Comparison of ENCODE assay signal across 18 mouse cellular contexts in the genomic region with DNA sequence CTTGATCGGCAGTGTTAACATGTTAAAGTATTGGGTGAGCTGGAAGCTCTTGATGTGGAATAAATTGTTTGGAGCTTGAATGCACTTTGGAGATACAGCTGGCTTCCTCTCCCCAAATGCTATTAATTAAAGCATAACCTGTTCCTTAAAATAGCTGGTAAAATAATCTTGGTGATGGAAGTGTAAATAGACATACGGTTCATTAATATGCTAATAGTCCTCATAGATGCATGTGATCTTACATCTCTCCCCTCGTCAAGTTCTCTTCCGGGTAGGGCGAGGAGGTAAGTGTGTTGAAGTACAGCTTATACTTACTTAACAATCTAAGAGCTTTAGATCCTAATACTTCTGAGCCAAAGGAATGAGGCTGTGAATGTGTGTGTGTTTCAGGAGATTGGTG.
A peak's percentile ranks its signal among the peaks of the same experiment; 100 is the strongest.
DNase-seq lines count a peak whose midpoint lies in the region; ATAC-seq and TF ChIP-seq lines count a peak whose summit lies in the region.
"Had no signal": no experiment of that assay in that cellular context is flagged by ENCODE, and none has a peak within 500 bp of the region (broad histone marks: within the 10 kb centered on the region; RNA-seq: fewer than 3 reads in every experiment).

No protein-coding gene starts in this region.

- no peak overlapping the region for H3K4me3 ChIP-seq in lung, postnatal 0 days (ENCODE audit: low read depth, low read length)
- no peak overlapping the region for H3K4me3 ChIP-seq in lung, adult 2 months (replicated peaks; ENCODE audit: extremely low read depth, low read depth, low read length)
- peak overlapping the region in 1 of 2 experiments; percentile 31; a peak in 2 of 4 replicates for H3K4me3 ChIP-seq in MEL (ENCODE audit: control insufficient read depth in 1 of 2, insufficient read depth in 1 of 2, low read depth in 2 of 2, low read length in 2 of 2)
- H3K4me3 ChIP-seq: embryonic facial prominence, embryonic 12.5 days; forebrain, embryonic 15.5 days; heart, embryonic 13.5 days; hindbrain, embryonic 15.5 days had no signal

- no peak overlapping the region for H3K27ac ChIP-seq in lung, postnatal 0 days (ENCODE audit: low read length)
- H3K27ac ChIP-seq in MEL (ENCODE audit: control insufficient read depth, low read depth, low read length) = peak overlapping the region; percentile 98
- H3K27ac ChIP-seq: embryonic facial prominence, embryonic 12.5 days; forebrain, embryonic 15.5 days; heart, embryonic 13.5 days; hindbrain, embryonic 15.5 days had no signal

- no peak overlapping the region for H3K9ac ChIP-seq in lung, postnatal 0 days (replicated peaks; ENCODE audit: low read depth)
- peak overlapping the region; percentile 64 for H3K9ac ChIP-seq in MEL (ENCODE audit: control insufficient read depth, low read depth, low read length, poor library complexity, severe bottlenecking)
- H3K9ac ChIP-seq: embryonic facial prominence, embryonic 12.5 days; forebrain, embryonic 15.5 days; heart, embryonic 13.5 days; hindbrain, embryonic 15.5 days had no signal

- H3K9me3 ChIP-seq in lung, postnatal 0 days (ENCODE audit: low read length) = no peaks in the 10 kb centered on the region
- H3K9me3 ChIP-seq in MEL (replicated peaks; ENCODE audit: insufficient read depth, low read length) = no peaks in the 10 kb centered on the region
- H3K9me3 ChIP-seq: embryonic facial prominence, embryonic 12.5 days; forebrain, embryonic 15.5 days; heart, embryonic 13.5 days; hindbrain, embryonic 15.5 days had no signal

- peaks cover 3% of the 10 kb centered on the region; the same call in 1 of the 2 replicates for H3K4me1 ChIP-seq in lung, postnatal 0 days (ENCODE audit: insufficient read depth, low read depth, low read length)
- H3K4me1 ChIP-seq in lung, adult 2 months (ENCODE audit: control insufficient read depth, insufficient read depth, low read length) = peaks cover 5% of the 10 kb centered on the region
- H3K4me1 ChIP-seq in MEL (ENCODE audit: control insufficient read depth in 1 of 2, insufficient read depth in 2 of 2, low read length in 2 of 2) = peaks cover 41 to 46% of the 10 kb centered on the region in 2 experiments

- ATAC-seq in lung, postnatal 0 days = no peak; the same call in 1 of the 2 replicates
- ATAC-seq: forebrain, embryonic 15.5 days had no signal

- H3K79me2 ChIP-seq in MEL (ENCODE audit: control insufficient read depth, insufficient read depth, low read length, poor library complexity) = peaks cover 19% of the 10 kb centered on the region

- TF ChIP-seq POLR2A in lung, adult 2 months (IDR thresholded peaks at IDR 0.05; ENCODE audit: borderline replicate concordance, extremely low read depth, low read depth, low read length) = no peak
- TF ChIP-seq POLR2A in MEL (IDR thresholded peaks at IDR 0.05; ENCODE audit: control insufficient read depth in 1 of 2, insufficient read depth in 1 of 2, low read depth in 1 of 2, low read length in 2 of 2, poor library complexity in 1 of 2) = no peak

- no peak overlapping the region for H3K4me2 ChIP-seq in lung, postnatal 0 days (replicated peaks; ENCODE audit: low read depth, low read length)
- H3K4me2 ChIP-seq: embryonic facial prominence, embryonic 12.5 days; forebrain, embryonic 15.5 days; heart, embryonic 13.5 days; hindbrain, embryonic 15.5 days had no signal

- H3K36me3 ChIP-seq in lung, postnatal 0 days (ENCODE audit: insufficient read depth, low read length) = no peaks in the 10 kb centered on the region
- H3K36me3 ChIP-seq in MEL (ENCODE audit: control insufficient read depth in 1 of 2, insufficient read depth in 2 of 2, low read length in 2 of 2) = peaks cover 0 to 64% of the 10 kb centered on the region in 2 experiments; a peak in 2 of 4 replicates
- H3K36me3 ChIP-seq: embryonic facial prominence, embryonic 12.5 days; forebrain, embryonic 15.5 days; heart, embryonic 13.5 days; hindbrain, embryonic 15.5 days had no signal

- H3K27me3 ChIP-seq in lung, postnatal 0 days (replicated peaks; ENCODE audit: insufficient read depth, low read length) = no peaks in the 10 kb centered on the region
- H3K27me3 ChIP-seq in MEL (ENCODE audit: control insufficient read depth in 1 of 2, insufficient read depth in 2 of 2, low read length in 2 of 2) = no peaks in the 10 kb centered on the region
- H3K27me3 ChIP-seq: CH12.LX; embryonic facial prominence, embryonic 12.5 days; heart, embryonic 13.5 days; hindbrain, embryonic 15.5 days had no signal

- 63% methylated on average over 5 of the region's 5 CpGs for WGBS in lung, postnatal 0 days
- 69% methylated on average over 5 of the region's 5 CpGs for WGBS in lung, adult 2 months

- peak; percentile 44 for DNase-seq in lung, postnatal 0 days (ENCODE audit: low spot score)
- DNase-seq in lung, adult 2 months = no peak
- DNase-seq in CD4-positive, CD25-positive, alpha-beta regulatory T cell, adult 2 months (ENCODE audit: low read depth, low spot score) = peak; percentile 59
- peak; percentile 77 for DNase-seq in MEL (ENCODE audit: low read depth, low spot score)
- no peak for DNase-seq in left cerebral cortex, postnatal 36 days (ENCODE audit: low spot score in 2 of 2)
- no peak for DNase-seq in left cerebral cortex, adult 11 months (ENCODE audit: low spot score)
- DNase-seq: adrenal gland, adult 8-10 months; cerebellum, adult 11 months; cerebellum, adult 8-10 months; cerebellum, postnatal 14 days; gastrocnemius, postnatal 36 days; heart, adult 11 months; heart, postnatal 36 days had no signal

- intact Hi-C loops in left cerebral cortex, postnatal 36 days (cut with DNase I) = no loop called here

- TF ChIP-seq EP300 in lung, postnatal 0 days (IDR thresholded peaks at IDR 0.05) = no peak
- TF ChIP-seq EP300 in MEL (IDR thresholded peaks at IDR 0.05; ENCODE audit: low read depth in 1 of 2, low read length in 2 of 2) = no peak

- no peak for TF ChIP-seq CTCF in lung, postnatal 0 days (IDR thresholded peaks at IDR 0.05)
- TF ChIP-seq CTCF in lung, adult 2 months (IDR thresholded peaks at IDR 0.05; ENCODE audit: insufficient read depth, low read length) = no peak
- TF ChIP-seq CTCF in MEL (IDR thresholded peaks at IDR 0.05 in 2 of 3, conservative IDR thresholded peaks at IDR 0.05 in 1 of 3; ENCODE audit: control insufficient read depth in 1 of 3, insufficient read depth in 1 of 3, low read depth in 2 of 3, low read length in 3 of 3, poor library complexity in 1 of 3, severe bottlenecking in 1 of 3) = no peak

- no peak for TF ChIP-seq RAD21 in MEL (IDR thresholded peaks at IDR 0.05; ENCODE audit: low read depth, low read length)

TF ChIP-seq in MEL, 35 proteins besides CTCF, POLR2A, EP300 and RAD21:
- TF ChIP-seq ETS1 (IDR thresholded peaks at IDR 0.05; ENCODE audit: low read depth, low read length) (peak; percentile 13; the same call in 1 of the 2 replicates), NELFE (IDR thresholded peaks at IDR 0.05; ENCODE audit: low read depth, low read length) (no peak), CHD1 (IDR thresholded peaks at IDR 0.05; ENCODE audit: low read depth, low read length) (0 out of 2 replicates have a peak, but pooled peaks have one; percentile 24), RCOR1 (IDR thresholded peaks at IDR 0.05; ENCODE audit: low read depth, low read length) (no peak), UBTF (IDR thresholded peaks at IDR 0.05; ENCODE audit: borderline replicate concordance, insufficient read depth, low read depth, low read length) (no peak), POLR2AphosphoS2 (IDR thresholded peaks at IDR 0.05; ENCODE audit: low read length) (no peak), ZKSCAN1 (IDR thresholded peaks at IDR 0.05; ENCODE audit: low read depth, low read length) (no peak), SMC3 (IDR thresholded peaks at IDR 0.05; ENCODE audit: low read depth, low read length) (no peak), MAZ (IDR thresholded peaks at IDR 0.05; ENCODE audit: low read depth, low read length) (no peak), ELF1 (IDR thresholded peaks at IDR 0.05; ENCODE audit: low read depth, low read length) (peak; percentile 46; the same call in 1 of the 2 replicates), ZMIZ1 (IDR thresholded peaks at IDR 0.05; ENCODE audit: low read depth, low read length) (0 out of 2 replicates have a peak, but pooled peaks have one; percentile 32)

Comparison
In these comparisons a context has a peak if more than half of its experiments do, and no peak if none do; other contexts are left out.
1. DNase-seq: peak in lung, postnatal 0 days (single experiment), CD4-positive, CD25-positive, alpha-beta regulatory T cell, adult 2 months (single experiment) and MEL (single experiment); none in lung, adult 2 months (single experiment), left cerebral cortex, postnatal 36 days (0 of 2) and left cerebral cortex, adult 11 months (single experiment).